Mouse (Mus musculus): ENCODE measurements around the gene Rnf43. TPM values are rescaled to one million over a fixed set of nuclear protein-coding genes. Genes with fewer than 3 reads are reported as not detected.

Gene Rnf43
- polyA plus RNA-seq, 2 experiments, result 4.7 to 6.5 TPM

GRCm38 (mm10) chr11:87752307-87752706, 89.8 kb downstream of the Rnf43 start:
- Histone ChIP-seq H3K36me3 (ENCODE audit: control insufficient read depth, insufficient read depth, low read length) (no peaks in the 10 kb centered on the region), H3K4me2 (replicated peaks; ENCODE audit: low read depth, low read length, severe bottlenecking) (no peak overlapping the region), H3K27ac (replicated peaks; ENCODE audit: low read depth, low read length) (no peak overlapping the region), H3K27me3 (ENCODE audit: control insufficient read depth, insufficient read depth, low read length) (no peaks in the 10 kb centered on the region), H3K9me3 (ENCODE audit: control insufficient read depth, low read length) (no peaks in the 10 kb centered on the region), H3K4me3 (replicated peaks; ENCODE audit: low read length) (no peak overlapping the region), H3K4me1 (ENCODE audit: control insufficient read depth, insufficient read depth, low read length) (no peaks in the 10 kb centered on the region), H3K9ac (ENCODE audit: low read depth, low read length, severe bottlenecking) (no peak overlapping the region)
- no peak for TF ChIP-seq POLR2A (IDR thresholded peaks at IDR 0.05; ENCODE audit: borderline replicate concordance, extremely low read depth, insufficient read depth, insufficient read length)
- no peak for ATAC-seq (ENCODE audit: low FRiP score, low read depth)
- WGBS, result 70% methylated on average over 1 of the region's 1 CpGs
- no peak for DNase-seq (ENCODE audit: low spot score)

GRCm38 (mm10) chr11:87753255-87753654, 90.7 kb downstream of the Rnf43 start:
- H3K4me3 ChIP-seq (replicated peaks; ENCODE audit: low read length), result no peak overlapping the region
- no peaks in the 10 kb centered on the region for H3K36me3 ChIP-seq (ENCODE audit: control insufficient read depth, insufficient read depth, low read length)
- no peak overlapping the region for H3K4me2 ChIP-seq (replicated peaks; ENCODE audit: low read depth, low read length, severe bottlenecking)
- H3K4me1 ChIP-seq (ENCODE audit: control insufficient read depth, insufficient read depth, low read length), result no peaks in the 10 kb centered on the region
- no peak for ATAC-seq (ENCODE audit: low FRiP score, low read depth)
- no peaks in the 10 kb centered on the region for H3K27me3 ChIP-seq (ENCODE audit: control insufficient read depth, insufficient read depth, low read length)
- H3K9me3 ChIP-seq (ENCODE audit: control insufficient read depth, low read length), result no peaks in the 10 kb centered on the region
- WGBS, result 81% methylated on average over 8 of the region's 8 CpGs
- no peak for DNase-seq (ENCODE audit: low spot score)
- no peak for TF ChIP-seq POLR2A (IDR thresholded peaks at IDR 0.05; ENCODE audit: borderline replicate concordance, extremely low read depth, insufficient read depth, insufficient read length)
- H3K9ac ChIP-seq (ENCODE audit: low read depth, low read length, severe bottlenecking), result no peak overlapping the region
- no peak overlapping the region for H3K27ac ChIP-seq (replicated peaks; ENCODE audit: low read depth, low read length)

DNA sequence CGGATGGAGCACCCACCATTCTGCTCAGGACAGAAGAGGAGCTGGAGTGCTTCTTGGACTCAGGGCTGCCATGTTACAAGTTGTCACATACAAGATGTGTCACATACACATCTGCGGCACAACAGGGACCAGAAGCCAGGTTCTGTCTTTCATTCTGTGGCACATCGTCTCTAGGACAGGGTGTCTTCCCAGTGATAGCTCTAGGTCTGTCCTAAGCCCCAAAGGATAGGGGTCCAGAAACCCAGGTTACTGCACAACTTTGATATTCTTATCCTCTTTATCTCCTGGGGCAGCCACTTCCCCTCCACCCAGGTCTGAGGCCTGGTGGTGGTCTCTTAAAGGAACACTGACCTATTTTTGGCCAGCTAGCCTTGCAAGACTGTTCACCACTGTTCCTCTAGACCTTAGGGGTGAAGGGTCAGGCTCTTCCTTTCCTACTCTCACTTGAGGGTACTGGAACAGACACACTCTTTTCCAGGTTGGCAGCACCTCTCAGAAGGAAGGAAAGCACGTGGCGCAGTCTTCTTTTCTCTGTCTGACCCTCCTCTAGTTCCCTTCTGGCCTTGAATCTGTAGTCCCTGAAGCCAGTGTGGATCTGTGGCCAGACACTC, 91.5 kb downstream of the Rnf43 start:
- no peak for DNase-seq (ENCODE audit: low spot score)
- H3K9ac ChIP-seq (ENCODE audit: low read depth, low read length, severe bottlenecking), result no peak overlapping the region
- WGBS, result 83% methylated on average over 5 of the region's 5 CpGs
- H3K27ac ChIP-seq (replicated peaks; ENCODE audit: low read depth, low read length), result no peak overlapping the region
- no peaks in the 10 kb centered on the region for H3K36me3 ChIP-seq (ENCODE audit: control insufficient read depth, insufficient read depth, low read length)
- no peak overlapping the region for H3K4me3 ChIP-seq (replicated peaks; ENCODE audit: low read length)
- no peak for ATAC-seq (ENCODE audit: low FRiP score, low read depth)
- no peak for TF ChIP-seq POLR2A (IDR thresholded peaks at IDR 0.05; ENCODE audit: borderline replicate concordance, extremely low read depth, insufficient read depth, insufficient read length)
- H3K4me1 ChIP-seq (ENCODE audit: control insufficient read depth, insufficient read depth, low read length), result no peaks in the 10 kb centered on the region
- no peaks in the 10 kb centered on the region for H3K9me3 ChIP-seq (ENCODE audit: control insufficient read depth, low read length)
- no peak overlapping the region for H3K4me2 ChIP-seq (replicated peaks; ENCODE audit: low read depth, low read length, severe bottlenecking)
- no peaks in the 10 kb centered on the region for H3K27me3 ChIP-seq (ENCODE audit: control insufficient read depth, insufficient read depth, low read length)

DNA sequence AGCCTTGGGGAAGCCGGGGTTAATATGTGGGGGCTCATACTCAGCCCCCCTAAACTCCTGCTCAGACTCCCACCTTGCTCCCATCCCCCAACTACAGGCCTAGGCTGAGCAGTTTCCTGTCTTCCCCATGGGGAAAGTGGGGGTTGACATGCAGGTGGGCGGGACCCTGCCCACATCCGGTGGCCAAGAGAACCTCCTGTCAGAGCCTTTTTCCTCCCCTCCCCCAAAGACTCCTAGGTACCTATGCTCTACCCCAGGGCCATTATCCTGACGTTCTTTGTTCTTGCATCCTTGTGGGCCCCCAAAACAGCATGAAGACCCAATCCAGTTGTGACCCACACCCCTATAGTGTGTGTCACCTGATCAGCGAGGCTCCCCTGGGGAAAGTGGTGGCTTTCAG, 92.1 kb downstream of the Rnf43 start:
- H3K27ac ChIP-seq (replicated peaks; ENCODE audit: low read depth, low read length), result no peak overlapping the region
- no peak overlapping the region for H3K4me2 ChIP-seq (replicated peaks; ENCODE audit: low read depth, low read length, severe bottlenecking)
- no peaks in the 10 kb centered on the region for H3K4me1 ChIP-seq (ENCODE audit: control insufficient read depth, insufficient read depth, low read length)
- H3K27me3 ChIP-seq (ENCODE audit: control insufficient read depth, insufficient read depth, low read length), result no peaks in the 10 kb centered on the region
- TF ChIP-seq POLR2A (IDR thresholded peaks at IDR 0.05; ENCODE audit: borderline replicate concordance, extremely low read depth, insufficient read depth, insufficient read length), result no peak
- ATAC-seq (ENCODE audit: low FRiP score, low read depth), result no peak
- WGBS, result 66% methylated on average over 5 of the region's 5 CpGs
- no peaks in the 10 kb centered on the region for H3K9me3 ChIP-seq (ENCODE audit: control insufficient read depth, low read length)
- H3K9ac ChIP-seq (ENCODE audit: low read depth, low read length, severe bottlenecking), result no peak overlapping the region
- no peak overlapping the region for H3K4me3 ChIP-seq (replicated peaks; ENCODE audit: low read length)
- no peaks in the 10 kb centered on the region for H3K36me3 ChIP-seq (ENCODE audit: control insufficient read depth, insufficient read depth, low read length)
- no peak for DNase-seq (ENCODE audit: low spot score)

DNA sequence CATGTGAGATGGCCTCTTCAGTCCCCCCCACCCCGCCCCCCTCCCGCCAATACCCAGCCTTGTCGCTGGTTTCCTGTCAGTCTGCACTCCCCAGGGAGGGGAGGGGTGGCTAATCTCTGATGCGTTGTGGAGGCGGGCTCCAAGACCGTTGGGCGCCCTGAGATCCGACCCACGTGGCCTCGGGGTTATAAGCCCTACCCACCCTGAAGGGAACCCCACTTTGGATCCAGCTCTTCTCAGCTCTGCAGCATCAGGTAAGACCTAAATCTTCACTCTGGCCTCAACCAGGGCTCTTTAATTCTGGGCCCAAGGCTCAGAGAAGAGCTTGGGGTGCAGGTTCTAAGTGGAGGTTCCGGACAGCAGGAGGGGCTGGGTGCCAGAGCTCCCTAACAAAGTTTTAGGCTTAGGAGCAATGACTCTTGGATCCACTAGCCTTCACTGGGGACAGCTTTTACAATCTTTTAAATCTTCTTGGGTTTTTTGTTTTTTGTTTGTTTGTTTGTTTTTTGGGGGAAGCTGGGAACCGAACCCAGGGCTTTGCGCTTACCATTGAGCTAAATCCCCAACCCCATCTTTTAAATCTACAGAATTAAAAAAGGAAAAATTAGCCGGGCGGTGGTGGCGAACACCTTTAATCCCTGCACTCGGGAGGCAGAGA, 93.0 kb downstream of the Rnf43 start:
- H3K9ac ChIP-seq (ENCODE audit: low read depth, low read length, severe bottlenecking), result no peak overlapping the region
- DNase-seq (ENCODE audit: low spot score), result no peak
- no peak for TF ChIP-seq POLR2A (IDR thresholded peaks at IDR 0.05; ENCODE audit: borderline replicate concordance, extremely low read depth, insufficient read depth, insufficient read length)

More for the DNA sequence above, 93.0 kb downstream of the Rnf43 start:
- Histone ChIP-seq H3K27me3 (ENCODE audit: control insufficient read depth, insufficient read depth, low read length) (peaks cover 6% of the 10 kb centered on the region; the same call in 1 of the 2 replicates), H3K4me1 (ENCODE audit: control insufficient read depth, insufficient read depth, low read length) (no peaks in the 10 kb centered on the region), H3K4me2 (replicated peaks; ENCODE audit: low read depth, low read length, severe bottlenecking) (no peak overlapping the region), H3K27ac (replicated peaks; ENCODE audit: low read depth, low read length) (no peak overlapping the region), H3K9me3 (ENCODE audit: control insufficient read depth, low read length) (no peaks in the 10 kb centered on the region), H3K36me3 (ENCODE audit: control insufficient read depth, insufficient read depth, low read length) (no peaks in the 10 kb centered on the region), H3K4me3 (replicated peaks; ENCODE audit: low read length) (no peak overlapping the region)
- WGBS, result 83% methylated on average over 16 of the region's 17 CpGs
- no peak for ATAC-seq (ENCODE audit: low FRiP score, low read depth)

Data from limb, embryonic 14.5 days (tissue).